Mouse (Mus musculus): Measurements from ENCODE around the gene Olfr1392.

The Olfr1392 gene

DNA sequence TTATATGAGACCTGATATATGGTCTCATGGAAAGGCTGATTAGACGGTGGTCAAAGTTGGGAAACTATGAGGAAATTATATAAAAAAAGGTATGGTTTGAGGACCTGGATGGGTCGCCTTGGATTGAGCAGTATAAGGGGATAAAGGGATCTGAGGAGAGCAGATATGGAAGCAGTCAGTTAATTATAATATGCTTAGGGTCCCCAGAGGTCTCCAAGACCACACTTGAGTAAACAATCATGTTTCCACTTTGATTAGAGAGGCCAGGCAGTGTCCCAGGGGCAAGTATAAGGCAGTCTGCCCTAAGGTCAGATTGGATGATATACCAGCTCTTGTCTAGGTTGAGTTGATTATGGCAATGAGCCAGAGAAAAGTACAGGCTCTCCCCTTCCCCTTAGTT, 37.4 kb downstream of the Olfr1392 start, which contains the start of gene Olfr1391:
Gene Olfr1391, plus strand, starts transcription at position 301 of the 400 bp plus-strand sequence.
- no peak for DNase-seq (ENCODE audit: low spot score)

DNA sequence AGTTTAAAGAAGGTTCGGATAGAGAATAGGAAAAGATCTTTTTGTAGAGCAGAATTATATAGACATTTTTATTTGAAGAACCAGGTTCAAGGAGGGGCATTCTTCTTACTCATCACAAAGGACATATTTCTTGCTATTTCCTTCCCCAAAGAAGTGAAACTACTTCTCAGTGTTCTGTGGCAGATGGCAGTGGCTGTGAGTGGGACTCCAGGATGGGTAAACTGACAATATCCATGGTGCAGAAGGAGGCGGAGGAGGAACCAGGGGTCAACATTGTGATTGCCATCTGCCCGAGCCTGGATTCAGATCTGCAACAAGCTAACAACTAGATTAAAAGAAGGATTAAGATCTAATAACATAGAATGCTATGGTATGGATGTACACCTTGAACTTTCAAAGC, 41.6 kb downstream of the Olfr1392 start:
- no peak for DNase-seq (ENCODE audit: low spot score)

DNA sequence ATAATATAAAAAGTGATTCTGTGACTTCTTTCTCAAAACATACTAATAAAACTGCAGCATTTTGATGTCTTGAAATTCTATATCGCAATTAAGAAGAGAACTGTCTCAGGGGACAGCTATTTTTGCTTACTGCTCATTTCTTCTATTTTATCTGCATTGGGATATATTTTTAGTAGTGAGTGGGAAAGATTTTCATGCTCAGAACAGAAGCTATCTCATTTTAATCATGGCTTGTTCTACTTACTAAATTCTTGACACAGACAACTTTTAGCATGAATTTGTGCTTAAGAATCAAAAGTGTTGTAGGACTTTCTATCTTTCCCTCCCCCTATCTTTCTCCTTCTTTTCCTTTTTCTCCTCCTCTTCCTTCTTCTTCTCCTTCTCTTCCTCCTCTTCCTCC, 44.6 kb downstream of the Olfr1392 start:
- no peak for DNase-seq (ENCODE audit: low spot score)

GRCm38 (mm10) chr11:49334888-49335287, 49.8 kb downstream of the Olfr1392 start, which contains the start of gene Olfr1390:
Gene Olfr1390, plus strand, starts transcription at chr11:49335188.
- DNase-seq (ENCODE audit: low spot score): no peak

GRCm38 (mm10) chr11:49337150-49337832, 52.2 kb downstream of the Olfr1392 start:
- no peak for DNase-seq (ENCODE audit: low spot score)
